Mouse (Mus musculus): Measurements from ENCODE around the gene Npb.

- TF ChIP-seq POLR2A (IDR thresholded peaks at IDR 0.05; ENCODE audit: borderline replicate concordance, control insufficient read depth, low read depth, low read length) (no peak), CTCF (IDR thresholded peaks at IDR 0.05; ENCODE audit: control insufficient read depth, insufficient read depth, low read length) (no peak)
Observed at GRCm38 (mm10) chr11:120630401-120630871, 22.2 kb downstream of the Npb start.
